Mouse (Mus musculus) CH12F3 (cell line): ENCODE data around the gene Lhfpl5.

Experiments
- in situ Hi-C: fragments of 300-500 bp; cut with MboI; formaldehyde crosslinking; loops from 2 replicates; pipeline ENCODE4 v1.14.3; 2020; ENCODE audit warnings: low sequenced_read_pairs

The Lhfpl5 gene

DNA sequence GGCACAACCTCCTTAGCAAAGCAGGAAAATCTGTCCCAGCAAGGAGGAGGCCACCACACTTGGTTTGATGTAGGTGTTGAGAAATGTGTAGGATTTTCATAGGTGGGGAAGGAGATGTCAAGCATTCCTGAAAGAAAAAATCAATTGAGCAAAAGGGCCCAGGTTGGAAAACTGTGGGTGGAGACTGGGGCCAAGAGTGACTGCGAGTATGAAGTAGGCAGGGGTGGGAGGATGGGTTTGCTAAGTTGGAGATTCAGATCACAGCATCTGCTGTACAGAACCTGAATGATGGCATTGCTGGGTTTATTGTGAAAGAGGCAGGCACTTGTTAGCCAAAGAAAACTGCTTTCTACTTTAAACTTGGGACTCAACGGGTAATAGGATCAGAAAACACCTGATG is 49.4 kb downstream of the Lhfpl5 start:
- in situ Hi-C loops: no loop called here

DNA sequence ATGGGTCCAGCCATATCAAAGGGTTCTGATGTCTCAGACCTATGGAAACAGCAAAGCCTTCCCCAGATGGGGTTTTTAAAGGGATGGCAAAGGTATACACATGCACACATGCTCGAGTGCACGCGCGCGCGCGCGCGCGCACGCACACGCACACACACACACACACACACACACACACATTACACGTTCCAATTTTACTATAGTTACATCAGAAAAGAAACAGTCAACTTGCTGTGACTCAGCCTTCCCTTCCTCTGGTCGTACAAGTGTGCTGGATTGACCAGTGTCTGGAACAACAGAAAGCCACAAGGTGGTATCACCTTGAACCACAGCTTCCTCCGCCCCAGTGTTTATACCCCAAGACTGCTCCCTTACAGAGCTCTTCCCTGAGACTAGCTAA is 49.9 kb downstream of the Lhfpl5 start:
- in situ Hi-C loops: no loop called here

- in situ Hi-C loops: no loop called here
Measured at GRCm38 (mm10) chr17:28626937-28627336, 51.5 kb downstream of the Lhfpl5 start.

GRCm38 (mm10) chr17:28628248-28629124 is 53.0 kb downstream of the Lhfpl5 start:
- in situ Hi-C loops: no loop called here

DNA sequence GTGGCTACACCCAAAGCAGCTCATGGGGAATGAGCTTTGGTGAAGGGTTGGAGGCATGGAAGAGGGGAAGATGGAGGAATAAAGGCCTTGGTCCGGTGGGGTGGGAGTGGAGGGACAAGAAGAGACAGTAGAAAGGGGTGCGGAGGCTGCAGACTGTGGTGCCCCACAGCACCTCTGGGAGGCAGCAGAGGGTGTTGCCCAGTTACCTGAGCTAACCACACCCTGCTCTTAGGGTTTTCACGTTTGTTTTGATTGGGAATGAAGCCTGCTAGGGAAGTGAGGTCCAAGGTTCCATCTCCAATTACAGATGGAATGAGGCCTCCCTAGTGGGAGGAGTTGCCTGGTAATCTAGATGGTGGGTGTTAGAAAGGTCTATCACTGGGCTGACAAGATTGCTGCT is 53.7 kb downstream of the Lhfpl5 start:
- in situ Hi-C loops: no loop called here
